Mouse (Mus musculus) thymus, adult 2 months (tissue): ENCODE results near the gene Hoxc4.

ENCODE experiments used
- CTCF ChIP-seq: fragments of 200-500 bp; IDR thresholded peaks from 2 replicates; pipeline ENCODE4 v1.5.1; 2012; ENCODE audit warnings: mild to moderate bottlenecking, control low read depth, low read length, moderate library complexity, borderline replicate concordance; ENCODE audit not compliant: control insufficient read depth, poor library complexity, insufficient read depth; ENCODE audit errors: extremely low read depth
- POLR2A ChIP-seq: fragments of 200-500 bp; IDR thresholded peaks from 2 replicates; pipeline ENCODE4 v1.6.1; 2012; ENCODE audit warnings: mild to moderate bottlenecking, low read length, control low read depth, moderate library complexity; ENCODE audit not compliant: control insufficient read depth, poor library complexity, insufficient read depth; ENCODE audit errors: extremely low read depth

DNA sequence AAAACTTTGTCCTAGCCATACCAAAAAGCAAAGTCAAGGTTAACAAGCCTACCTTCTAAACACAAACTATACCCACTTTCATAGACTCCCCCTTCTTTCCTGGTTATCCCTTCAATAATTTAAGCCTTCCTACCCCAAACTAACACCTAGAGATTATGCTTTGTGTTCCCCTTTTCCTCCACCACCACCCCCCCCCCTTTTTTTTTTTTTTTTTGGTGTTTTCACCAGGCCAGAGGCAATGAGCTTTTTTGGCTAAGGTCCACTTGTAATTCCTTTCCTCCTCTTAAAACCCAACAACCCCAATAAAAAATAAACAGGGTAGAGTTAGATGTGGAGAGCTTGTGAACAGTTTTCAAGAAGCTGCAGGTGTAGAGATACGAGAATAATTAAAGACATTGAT lies 49.4 kb upstream of the Hoxc4 start:
- TF ChIP-seq CTCF (no peak), POLR2A (no peak)
